Mouse (Mus musculus): ENCODE data around the gene Gm3625.

The Gm3625 gene

GRCm38 (mm10) chr12:4592541-4593165 lies at the start of gene Gm3625, which contains the start of gene Itsn2:
Gm3625 (minus strand) TSS chr12:4592927.
Itsn2 (plus strand) TSS chr12:4592638.
- peak; percentile 68 to 74 for DNase-seq (ENCODE audit: low spot score in 2 of 2)

- no peak for DNase-seq (ENCODE audit: low spot score in 2 of 2)
Measured at GRCm38 (mm10) chr12:4640737-4641136, 48.0 kb upstream of the Gm3625 start.

DNA sequence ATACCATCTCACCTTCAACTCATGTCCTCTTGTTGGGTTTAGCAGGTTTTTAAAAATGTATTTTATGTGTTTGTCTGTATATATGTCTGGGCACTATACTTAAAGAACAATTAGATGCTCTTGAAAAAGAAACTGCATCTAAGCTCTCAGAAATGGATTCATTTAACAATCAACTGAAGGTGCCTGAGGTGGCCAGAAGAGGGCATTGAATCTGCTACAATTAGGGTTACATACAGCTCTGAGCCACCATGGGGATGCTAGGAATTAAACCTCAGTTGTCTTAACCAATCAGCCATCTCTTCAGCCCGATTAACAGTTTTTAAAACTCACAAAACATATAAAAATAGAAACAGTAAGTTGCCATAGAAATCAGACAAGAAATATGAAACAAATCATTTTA lies 45.7 kb upstream of the Gm3625 start:
- DNase-seq (ENCODE audit: low spot score in 2 of 2) = no peak

DNA sequence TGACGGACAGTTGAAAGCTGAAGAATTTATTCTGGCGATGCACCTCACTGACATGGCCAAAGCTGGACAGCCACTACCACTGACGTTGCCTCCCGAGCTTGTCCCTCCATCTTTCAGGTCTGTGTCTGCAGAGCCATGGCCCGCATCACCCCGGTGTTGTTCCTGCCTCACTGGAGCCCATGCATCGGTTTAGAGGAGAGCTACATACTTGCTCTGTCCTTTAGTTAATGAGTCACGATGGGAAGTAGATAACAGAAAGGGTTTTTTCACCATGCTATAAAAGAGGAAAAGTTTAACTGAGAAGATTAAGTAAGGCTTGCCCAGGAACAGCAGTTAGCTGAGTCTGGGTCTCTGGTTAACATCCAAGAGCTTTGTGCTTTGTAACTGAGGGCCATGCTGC lies 40.2 kb upstream of the Gm3625 start:
- DNase-seq (ENCODE audit: low spot score in 2 of 2) = no peak

DNA sequence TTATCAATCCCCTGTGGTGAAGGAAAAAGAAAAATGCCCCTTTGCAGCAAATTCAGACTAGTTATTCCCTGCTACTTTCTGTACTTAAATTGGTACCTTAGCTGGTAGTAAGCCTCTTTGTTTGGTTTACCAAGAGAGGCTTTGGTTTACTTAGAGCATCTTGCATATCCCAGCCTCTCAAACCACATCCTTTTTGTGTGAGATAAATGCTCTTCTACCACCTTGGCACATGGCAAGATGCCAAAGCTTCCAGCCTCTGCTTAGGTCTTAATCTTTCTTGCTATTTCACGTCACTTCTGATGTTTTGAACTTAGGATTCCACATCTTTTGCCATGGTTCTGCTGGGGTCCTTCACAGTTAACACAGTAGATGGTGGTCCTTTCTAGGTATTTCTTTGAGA lies 31.5 kb upstream of the Gm3625 start:
- no peak for DNase-seq (ENCODE audit: low spot score in 2 of 2)

DNA sequence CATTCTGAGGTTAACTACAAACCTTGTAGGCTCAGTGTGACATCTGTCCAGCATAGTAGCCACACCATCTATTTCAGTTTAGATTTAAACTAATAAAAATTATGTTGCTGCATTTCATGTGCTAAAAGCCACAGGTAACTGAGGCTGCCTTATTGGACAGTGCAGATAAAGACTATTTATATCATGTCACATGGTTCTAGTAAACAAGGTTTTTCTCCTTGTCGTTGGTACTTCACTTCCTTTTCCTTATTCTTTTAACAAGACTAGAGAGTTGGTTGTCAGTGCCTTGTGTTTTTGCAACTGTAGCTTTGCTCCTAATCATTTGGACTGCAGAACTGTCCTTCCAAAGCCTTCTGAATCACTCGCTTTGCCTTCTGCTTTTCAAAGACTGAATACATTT lies 22.0 kb upstream of the Gm3625 start:
- no peak for DNase-seq (ENCODE audit: low spot score in 2 of 2)

DNA sequence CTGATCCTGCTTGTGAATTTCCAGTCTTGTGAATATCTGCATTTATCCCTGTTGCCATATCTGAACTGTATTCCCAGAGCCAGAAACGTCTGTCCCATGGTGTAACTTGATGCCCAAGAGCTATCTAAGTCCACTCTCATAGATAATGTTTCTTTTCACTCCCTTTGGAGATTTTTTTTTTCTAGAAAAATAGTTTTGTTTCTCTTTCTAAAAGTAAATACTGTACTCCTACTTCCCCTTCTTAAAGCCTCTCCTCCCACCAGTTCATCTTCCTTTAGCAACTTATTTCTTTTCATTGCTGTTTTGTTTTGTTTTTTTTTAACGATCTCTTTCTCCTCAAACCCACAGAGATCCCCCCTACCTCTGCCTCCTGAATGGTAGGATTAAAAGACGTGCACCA lies 13.9 kb upstream of the Gm3625 start:
- no peak for DNase-seq (ENCODE audit: low spot score in 2 of 2)

- DNase-seq (ENCODE audit: low spot score in 2 of 2) = no peak
Measured at GRCm38 (mm10) chr12:4599713-4600112, 7.0 kb upstream of the Gm3625 start.

GRCm38 (mm10) chr12:4598666-4599428 lies 6.1 kb upstream of the Gm3625 start:
- DNase-seq (ENCODE audit: low spot score in 2 of 2) = no peak

DNA sequence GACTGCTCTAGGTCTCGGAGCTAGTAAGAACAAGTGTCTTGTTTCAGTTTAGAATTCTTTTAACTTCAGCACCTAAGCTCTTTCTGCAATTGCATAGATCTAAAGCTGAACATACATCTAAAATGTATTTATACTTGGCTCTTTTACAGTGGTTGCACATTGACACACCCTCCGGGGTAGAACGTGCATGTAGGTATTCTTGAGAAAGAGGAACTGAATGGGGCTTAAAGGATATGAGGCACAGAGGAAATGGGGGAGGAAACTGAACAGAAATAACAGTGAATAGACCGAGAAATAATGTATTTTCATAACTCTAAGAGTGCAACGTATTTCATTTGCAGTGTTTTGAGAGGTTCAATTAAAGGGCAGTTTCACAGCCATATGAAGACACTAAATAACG lies 2.3 kb upstream of the Gm3625 start:
- no peak for DNase-seq (ENCODE audit: low spot score in 2 of 2)

GRCm38 (mm10) chr12:4593930-4594391 lies 1.2 kb upstream of the Gm3625 start:
- DNase-seq (ENCODE audit: low spot score in 2 of 2) = no peak

DNA sequence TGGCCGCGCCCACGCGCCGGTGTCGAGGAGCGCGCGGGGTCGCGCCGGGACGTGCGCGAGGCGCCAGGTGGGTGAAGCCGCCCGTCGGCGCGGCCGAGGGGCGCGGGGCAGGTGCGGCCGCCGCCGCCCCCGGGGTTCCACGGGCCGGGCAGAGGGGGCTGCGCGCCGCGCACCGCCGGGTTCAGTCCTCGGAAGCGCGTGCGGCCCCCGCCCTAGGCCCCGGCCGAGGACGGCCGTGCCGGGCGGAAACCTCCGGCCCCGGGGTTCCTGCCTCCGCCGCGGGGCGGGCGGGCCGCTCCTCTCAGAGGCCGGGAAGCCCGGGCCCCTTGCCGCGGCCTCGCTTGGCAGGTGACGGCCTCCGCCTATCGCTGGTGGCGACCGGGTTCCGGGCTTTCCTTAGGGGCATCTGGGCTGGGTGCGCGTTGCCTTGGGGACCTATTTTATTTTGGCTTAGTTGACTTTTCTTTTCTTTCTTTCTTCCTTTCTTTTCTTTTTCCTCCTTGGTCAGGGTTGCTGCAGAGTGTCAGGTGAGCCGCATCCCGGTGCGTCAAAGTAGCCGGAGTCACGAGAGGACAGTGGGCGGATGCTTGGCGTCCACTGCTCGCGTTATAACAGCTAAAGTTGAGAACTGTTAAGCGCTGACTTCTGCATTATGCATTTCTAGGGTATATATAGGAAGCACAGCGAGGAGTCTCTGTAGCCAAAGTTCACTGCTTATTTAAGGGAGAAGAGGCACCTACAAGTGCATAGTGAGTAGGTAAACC lies 621 bp upstream of the Gm3625 start:
- peak; percentile 36 to 51 for DNase-seq (ENCODE audit: low spot score in 2 of 2)

- DNase-seq (ENCODE audit: low spot score in 2 of 2) = no peak
Measured at GRCm38 (mm10) chr12:4592025-4592424, 702 bp downstream of the Gm3625 start.

DNA sequence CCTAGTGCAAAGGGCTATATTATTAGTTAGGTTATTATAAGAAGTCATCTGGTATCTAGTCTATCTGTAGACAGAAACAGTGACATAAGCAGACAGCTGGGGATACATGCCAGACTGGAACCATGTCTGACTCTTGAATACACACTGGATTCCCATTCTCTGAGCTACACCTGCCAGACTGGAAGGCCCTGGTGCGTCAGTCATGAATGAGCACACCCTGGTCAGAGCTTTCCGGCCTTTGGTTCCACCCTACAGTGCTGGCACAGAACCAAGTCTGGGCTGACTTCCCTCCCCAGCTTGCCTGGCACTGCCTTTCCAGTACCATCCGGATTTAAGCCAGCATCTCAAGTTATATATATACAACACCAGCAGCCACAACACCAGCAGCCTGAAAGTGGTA lies 4.1 kb downstream of the Gm3625 start:
- peak in 1 of 2 experiments; percentile 22 for DNase-seq (ENCODE audit: low spot score in 2 of 2)

DNA sequence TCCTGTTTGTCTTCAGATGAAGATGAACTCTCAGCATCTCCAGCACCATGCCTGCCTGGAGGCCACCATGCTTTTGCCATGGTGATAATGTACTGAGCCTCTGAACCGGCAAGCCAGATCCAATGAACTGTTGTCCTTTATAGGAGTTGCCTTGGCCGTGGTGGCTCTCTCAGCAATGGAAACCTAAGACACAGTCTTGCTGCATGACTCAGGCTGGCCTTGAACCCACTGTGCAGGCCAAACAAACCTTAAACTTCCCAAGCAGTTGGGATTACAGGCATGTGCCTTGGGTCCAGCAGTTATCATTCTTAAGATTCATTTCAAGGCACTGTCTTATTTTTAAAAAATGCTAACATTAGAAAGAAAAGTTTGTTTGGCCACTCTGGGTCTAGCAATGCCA lies 4.9 kb downstream of the Gm3625 start:
- DNase-seq (ENCODE audit: low spot score in 2 of 2) = no peak

DNA sequence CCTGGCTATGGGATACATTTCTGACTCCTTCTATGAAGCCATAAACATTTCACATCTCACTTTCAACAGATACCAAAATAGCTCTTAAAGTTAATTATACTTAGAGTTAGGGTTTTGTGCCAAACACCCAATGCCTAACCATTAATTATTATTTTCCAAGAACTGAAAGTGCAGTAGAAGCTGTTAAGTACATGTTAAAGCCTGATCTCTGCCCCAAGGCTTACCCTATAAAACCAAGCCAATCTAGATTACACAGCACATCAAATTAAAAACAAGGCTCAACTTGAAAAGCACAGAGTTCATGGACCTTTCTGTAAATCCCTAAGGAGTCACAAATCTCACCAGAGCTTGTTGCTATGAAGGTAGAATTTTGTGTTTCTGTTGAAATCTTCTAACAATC lies 10.4 kb downstream of the Gm3625 start:
- DNase-seq (ENCODE audit: low spot score in 2 of 2) = no peak

DNA sequence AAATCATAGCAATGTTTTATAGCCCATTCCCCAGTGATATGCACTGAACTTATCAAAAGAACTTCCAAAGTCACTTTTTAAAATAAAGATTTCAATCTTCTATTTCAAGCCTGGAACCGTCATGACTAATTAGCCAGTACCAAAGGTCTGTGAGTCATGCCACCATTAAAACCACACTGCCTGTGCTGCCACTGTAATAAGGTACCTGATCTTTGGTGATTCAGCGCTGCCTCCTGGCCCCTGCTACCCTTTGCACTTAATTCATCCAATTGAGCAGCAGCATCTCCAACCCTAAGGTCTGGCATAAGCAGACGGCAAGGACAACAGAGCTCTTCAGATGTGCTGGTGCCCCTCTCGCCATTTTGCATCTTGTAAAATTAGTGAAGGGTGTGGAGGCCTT lies 18.7 kb downstream of the Gm3625 start:
- no peak for DNase-seq (ENCODE audit: low spot score in 2 of 2)

DNA sequence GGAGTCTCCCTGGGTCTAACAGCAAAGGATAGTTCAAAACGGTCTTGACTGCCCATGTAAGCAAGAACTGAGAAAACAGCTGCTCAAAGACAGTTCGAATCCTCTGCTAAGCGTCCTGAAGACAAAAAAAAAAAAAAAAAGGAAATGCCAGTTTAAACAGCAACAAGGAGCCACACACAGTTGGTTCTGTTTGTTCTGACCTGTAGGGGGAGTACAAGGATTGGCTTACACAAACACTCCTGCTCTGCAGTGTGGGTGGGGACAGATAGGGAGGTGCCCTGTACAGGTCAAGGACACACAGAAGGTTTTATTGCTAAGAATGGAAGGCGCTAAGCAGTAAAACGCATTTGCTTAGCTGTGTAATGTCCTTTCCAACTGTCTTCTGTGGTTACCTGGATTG lies 20.9 kb downstream of the Gm3625 start:
- DNase-seq (ENCODE audit: low spot score in 2 of 2) = peak; percentile 33 to 50

DNA sequence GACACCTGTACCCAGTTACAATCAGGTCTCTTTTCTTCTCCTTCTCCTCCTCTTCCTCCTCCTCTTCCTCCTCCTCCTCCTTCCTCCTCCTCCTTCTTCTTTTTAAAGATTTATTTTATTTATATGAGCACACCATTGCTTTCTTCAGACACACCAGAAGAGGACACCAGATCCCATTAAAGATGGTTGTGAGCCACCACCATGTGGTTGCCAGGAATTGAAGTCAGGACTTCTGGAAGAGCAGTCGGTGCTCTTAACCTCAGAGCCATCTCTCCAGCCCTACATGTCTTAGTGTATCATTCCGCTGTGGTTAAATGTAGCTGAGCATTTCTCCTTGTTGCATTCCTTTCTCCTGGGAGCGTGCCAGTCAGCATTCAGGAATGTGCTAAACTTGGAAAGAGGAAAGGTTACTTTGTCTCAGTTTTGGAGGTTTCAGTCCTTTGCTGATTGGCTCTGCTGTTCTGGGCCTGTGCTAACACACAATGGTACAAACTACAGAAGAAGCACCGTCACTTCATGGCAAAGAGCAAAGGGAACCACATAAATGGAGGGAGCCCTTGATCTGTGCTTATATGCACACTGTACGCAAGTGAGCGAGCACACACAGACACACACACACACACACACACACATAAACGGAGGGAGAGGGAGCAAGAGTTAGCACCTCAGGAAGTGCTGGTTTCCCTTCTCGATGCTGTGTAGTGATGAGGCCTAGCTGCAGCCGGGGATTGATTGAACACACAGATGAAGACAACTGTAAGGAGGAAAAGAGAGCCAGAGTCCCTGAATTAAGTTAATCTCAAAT lies 34.0 kb downstream of the Gm3625 start:
- DNase-seq (ENCODE audit: low spot score in 2 of 2) = peak; percentile 13 to 23

GRCm38 (mm10) chr12:4558013-4558412 lies 34.7 kb downstream of the Gm3625 start:
- no peak for DNase-seq (ENCODE audit: low spot score in 2 of 2)

DNA sequence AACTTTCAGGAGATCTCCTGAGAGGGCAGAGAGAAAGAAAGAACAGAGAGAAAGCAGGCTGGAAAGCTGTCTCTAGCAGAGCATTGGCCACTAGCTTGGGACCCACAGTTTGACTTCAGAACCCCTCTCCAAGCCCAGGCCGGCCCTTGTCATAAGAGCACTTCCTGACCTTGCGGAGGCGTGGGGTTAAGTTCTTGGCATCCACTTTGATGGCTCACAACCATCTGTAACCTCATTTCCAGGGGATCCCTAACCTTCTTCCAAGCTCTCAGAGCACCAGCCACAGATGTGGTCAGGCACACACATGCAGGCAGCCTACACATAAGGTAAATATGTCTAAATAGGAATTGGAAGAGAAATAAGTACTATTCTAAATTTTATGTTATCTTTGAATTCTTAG lies 35.3 kb downstream of the Gm3625 start:
- peak; percentile 19 to 22 for DNase-seq (ENCODE audit: low spot score in 2 of 2)

DNA sequence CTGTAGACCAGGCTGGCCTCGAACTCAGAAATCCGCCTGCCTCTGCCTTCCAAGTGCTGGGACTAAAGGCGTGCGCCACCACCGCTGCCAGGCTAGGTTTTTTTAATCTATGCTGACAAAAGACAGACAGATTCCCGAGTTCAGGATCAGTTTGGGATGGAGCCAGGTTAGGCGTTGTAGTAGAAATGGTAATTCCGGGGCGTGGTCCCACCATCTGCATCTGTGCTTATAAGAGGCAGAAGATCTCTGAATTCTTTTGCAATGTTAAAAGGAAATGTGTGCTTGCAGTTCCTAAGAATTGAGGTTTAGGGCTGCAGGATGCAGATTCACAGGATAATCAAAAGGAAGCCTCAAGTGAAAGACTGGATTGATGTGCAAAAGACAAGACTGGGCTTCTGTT lies 35.8 kb downstream of the Gm3625 start:
- no peak for DNase-seq (ENCODE audit: low spot score in 2 of 2)

All from heart, adult 9 months (tissue).